Mouse (Mus musculus) adrenal gland, postnatal 14 days (tissue): ENCODE data around the gene Cabp2. TPM values are rescaled to one million over a fixed set of nuclear protein-coding genes. Genes with fewer than 3 reads are reported as not detected.
"Not testable (repeated sequence)": the region's sequence is repeated elsewhere in the genome, so short reads cannot be mapped to it uniquely, and the experiment has no call there.

ENCODE experiments used
- DNase-seq: peaks from one replicate; pipeline ENCODE4 v3.0.0; 2021; ENCODE audit warnings: mixed read lengths
- total RNA-seq: library from RNA; stranded (reverse); gene quantifications from 2 replicates; pipeline ENCODE4 v1.2.3, GENCODE M21; 2021

Gene Cabp2
- total RNA-seq, 1 experiment from 2014 or later, result not detected

GRCm38 (mm10) chr19:4125268-4125667 lies 43.9 kb downstream of the Cabp2 start:
- DNase-seq, result not testable (repeated sequence)

GRCm38 (mm10) chr19:4125741-4126696 lies 44.6 kb downstream of the Cabp2 start, which contains the start of gene Aip:
Aip (minus strand) TSS chr19:4125858.
- peak; percentile 99 for DNase-seq

- DNase-seq, result peak; percentile 52
Measured at GRCm38 (mm10) chr19:4126759-4127495, 45.5 kb downstream of the Cabp2 start.

GRCm38 (mm10) chr19:4129462-4129861 lies 48.1 kb downstream of the Cabp2 start:
- DNase-seq, result no peak

GRCm38 (mm10) chr19:4130106-4130505 lies 48.7 kb downstream of the Cabp2 start:
- no peak for DNase-seq

GRCm38 (mm10) chr19:4131075-4131474 lies 49.7 kb downstream of the Cabp2 start:
- no peak for DNase-seq

GRCm38 (mm10) chr19:4131768-4132167 lies 50.4 kb downstream of the Cabp2 start:
- DNase-seq, result no peak

GRCm38 (mm10) chr19:4134354-4134753 lies 53.0 kb downstream of the Cabp2 start:
- DNase-seq, result no peak

- not testable (repeated sequence) for DNase-seq
Measured at GRCm38 (mm10) chr19:4135229-4135962, 54.0 kb downstream of the Cabp2 start.

GRCm38 (mm10) chr19:4135963-4136345 lies 54.6 kb downstream of the Cabp2 start:
- DNase-seq, result not testable (repeated sequence)

- DNase-seq, result no peak
Measured at GRCm38 (mm10) chr19:4136463-4136862, 55.1 kb downstream of the Cabp2 start.

Other genes with a start within 250 kb of the Cabp2 start
- gene Chka, start 229.8 kb upstream of the Cabp2 start, total RNA-seq, result 52.0 and 82.2 TPM in 2 replicates
- gene Tcirg1, start 174.4 kb upstream of the Cabp2 start, total RNA-seq, result 44.3 and 48.8 TPM in 2 replicates
- gene Ndufs8, start 168.8 kb upstream of the Cabp2 start, total RNA-seq, result 440 and 447 TPM in 2 replicates
- 57.8 and 73.4 TPM in 2 replicates for gene Aldh3b1, start 151.8 kb upstream of the Cabp2 start, total RNA-seq
- gene Unc93b1, start 146.4 kb upstream of the Cabp2 start, total RNA-seq, result 35.4 and 48.9 TPM in 2 replicates
- 0.41 and 0.44 TPM in 2 replicates for gene Aldh3b3, start 122.9 kb upstream of the Cabp2 start, total RNA-seq
- gene Aldh3b2, start 109.2 kb upstream of the Cabp2 start, total RNA-seq, result 7.6 and 11.6 TPM in 2 replicates
- gene Acy3, start 95.0 kb upstream of the Cabp2 start, total RNA-seq, result 25.7 and 31.1 TPM in 2 replicates
- not detected in 2 replicates for gene Tbx10, start 88.8 kb upstream of the Cabp2 start, total RNA-seq
- gene Nudt8, start 81.0 kb upstream of the Cabp2 start, total RNA-seq, result 41.1 and 49.2 TPM in 2 replicates
- gene Gm49405, start 81.0 kb upstream of the Cabp2 start, total RNA-seq, result 0.89 and 1.7 TPM in 2 replicates
- 1.6 and 2.8 TPM in 2 replicates for gene Doc2g, start 78.3 kb upstream of the Cabp2 start, total RNA-seq
- gene Ndufv1, start 68.8 kb upstream of the Cabp2 start, total RNA-seq, result 604 and 685 TPM in 2 replicates
- gene Gstp1, start 43.6 kb upstream of the Cabp2 start, total RNA-seq, result 289 and 329 TPM in 2 replicates
- 62.4 and 76.7 TPM in 2 replicates for gene Gstp2, start 35.6 kb upstream of the Cabp2 start, total RNA-seq
- gene Gstp3, start 22.0 kb upstream of the Cabp2 start, total RNA-seq, result 4.5 and 58.0 TPM in 2 replicates
- gene Cdk2ap2, start 15.6 kb downstream of the Cabp2 start, total RNA-seq, result 78.4 and 97.1 TPM in 2 replicates
- 95.1 and 116 TPM in 2 replicates for gene Pitpnm1, start 18.4 kb downstream of the Cabp2 start, total RNA-seq
- 81.3 and 94.1 TPM in 2 replicates for gene Aip, start 44.3 kb downstream of the Cabp2 start, total RNA-seq
- 0.08 TPM in 1 of 2 replicates, not detected in the other for gene Gpr152, start 58.2 kb downstream of the Cabp2 start, total RNA-seq
- 1.7 and 2.4 TPM in 2 replicates for gene Cabp4, start 62.5 kb downstream of the Cabp2 start, total RNA-seq
- gene Coro1b, start 67.0 kb downstream of the Cabp2 start, total RNA-seq, result 183 and 193 TPM in 2 replicates
- gene Ptprcap, start 72.0 kb downstream of the Cabp2 start, total RNA-seq, result 4.4 and 27.5 TPM in 2 replicates
- gene Rps6kb2, start 81.8 kb downstream of the Cabp2 start, total RNA-seq, result 29.1 and 34.4 TPM in 2 replicates
- gene Carns1, start 93.9 kb downstream of the Cabp2 start, total RNA-seq, result 2.6 and 4.1 TPM in 2 replicates
- 1.9 and 15.1 TPM in 2 replicates for gene Tbc1d10c, start 109.7 kb downstream of the Cabp2 start, total RNA-seq
- 369 and 402 TPM in 2 replicates for gene Ppp1ca, start 110.5 kb downstream of the Cabp2 start, total RNA-seq
- gene Rad9a, start 120.1 kb downstream of the Cabp2 start, total RNA-seq, result 8.2 and 10.7 TPM in 2 replicates
- gene Clcf1, start 132.7 kb downstream of the Cabp2 start, total RNA-seq, result 10.8 and 16.3 TPM in 2 replicates
- not detected in 2 replicates for gene AC109138.7, start 132.8 kb downstream of the Cabp2 start, total RNA-seq
- gene Pold4, start 150.3 kb downstream of the Cabp2 start, total RNA-seq, result 43.3 and 57.9 TPM in 2 replicates
- 17.3 and 20.8 TPM in 2 replicates for gene Ssh3, start 187.6 kb downstream of the Cabp2 start, total RNA-seq
- gene Ankrd13d, start 201.6 kb downstream of the Cabp2 start, total RNA-seq, result 2.7 and 4.8 TPM in 2 replicates
- gene Grk2, start 224.6 kb downstream of the Cabp2 start, total RNA-seq, result 45.2 and 74.4 TPM in 2 replicates